Mouse (Mus musculus) heart, embryonic 11.5 days (tissue): Measurements from ENCODE around the gene Olfr557. TPM values are rescaled to one million over a fixed set of nuclear protein-coding genes. Genes with fewer than 3 reads are reported as not detected.
A peak's percentile ranks its signal among the peaks of the same experiment; 100 is the strongest.

Experiments
- ATAC-seq: fragments of 200-750 bp; cut with Nextera tagmentation; replicated peaks from 2 replicates; pipeline ENCODE4 v1.8.0; 2017; ENCODE audit warnings: moderate library complexity; ENCODE audit not compliant: insufficient number of reproducible peaks, low FRiP score, low TSS enrichment
- H3K27ac ChIP-seq: fragments of 300-500 bp; sonication (generic); 2 replicates; pipeline ENCODE4 v1.5.1; 2014; ENCODE audit warnings: mild to moderate bottlenecking, low read depth, low read length
- H3K27me3 ChIP-seq: fragments of 300-500 bp; sonication (generic); 2 replicates; pipeline ENCODE4 v1.6.1; 2014; ENCODE audit warnings: mild to moderate bottlenecking, low read length, mixed read lengths; ENCODE audit not compliant: control insufficient read depth, insufficient read depth
- H3K36me3 ChIP-seq: fragments of 300-500 bp; sonication (generic); 2 replicates; pipeline ENCODE4 v1.6.1; 2014; ENCODE audit warnings: mild to moderate bottlenecking, low read length, moderate library complexity, mixed read lengths; ENCODE audit not compliant: control insufficient read depth, insufficient read depth
- H3K4me1 ChIP-seq: fragments of 300-500 bp; sonication (generic); 2 replicates; pipeline ENCODE4 v1.6.1; 2014; ENCODE audit warnings: low read length; ENCODE audit not compliant: control insufficient read depth, insufficient read depth
- H3K4me2 ChIP-seq: fragments of 300-500 bp; sonication (generic); 2 replicates; pipeline ENCODE4 v1.6.1; 2014; ENCODE audit warnings: mild to moderate bottlenecking, moderate library complexity
- H3K4me3 ChIP-seq: fragments of 300-500 bp; sonication (generic); 2 replicates; pipeline ENCODE4 v1.5.1; 2014; ENCODE audit warnings: low read depth, low read length
- H3K9ac ChIP-seq: fragments of 300-500 bp; sonication (generic); 2 replicates; pipeline ENCODE4 v1.6.1; 2014; ENCODE audit warnings: mild to moderate bottlenecking, low read depth, low read length, moderate library complexity
- H3K9me3 ChIP-seq: fragments of 300-500 bp; sonication (generic); replicated peaks from 2 replicates; pipeline ENCODE4 v1.6.1; 2016; ENCODE audit warnings: low read length; ENCODE audit not compliant: control insufficient read depth
- WGBS: fragments of 180-500 bp; shearing (Covaris S2); extraction: QIAGEN DNeasy Blood & Tissue Kit; methylation state at CpG from one replicate; pipeline ENCODE4 v1.1.7; 2014; ENCODE audit not compliant: insufficient replicate concordance; 5-methylcytosine and 5-hydroxymethylcytosine counted together
- polyA plus RNA-seq: library from polyadenylated mRNA; unstranded; fragments of >200 nt; fragmentation: Nextera tagmentation; extraction: Ambion mirVana; gene quantifications from 2 replicates; pipeline ENCODE4 v1.2.1, GENCODE M21; 2014

Olfr557 gene
- polyA plus RNA-seq, 1 experiment from 2014 or later: not detected

GRCm38 (mm10) chr7:102701915-102702314 is 6.2 kb downstream of the Olfr557 start, which contains the start of gene Olfr558:
Gene Olfr558 (plus strand): TSS chr7:102702215.
- Histone ChIP-seq H3K9ac (no peak within 1 kb of the TSS), H3K27ac (no peak within 1 kb of the TSS), H3K4me2 (no peak within 1 kb of the TSS), H3K36me3 (no peaks in the 10 kb centered on the region), H3K4me1 (no peaks in the 10 kb centered on the region), H3K4me3 (no peak within 1 kb of the TSS), H3K27me3 (no peaks in the 10 kb centered on the region), H3K9me3 (no peaks in the 10 kb centered on the region)
- ATAC-seq: no peak

GRCm38 (mm10) chr7:102718970-102719369 is 23.3 kb downstream of the Olfr557 start, which contains the start of gene Olfr33:
Gene Olfr33 (minus strand): TSS chr7:102719070.
- 29% methylated on average over 1 of the region's 1 CpGs for WGBS
- H3K4me3 ChIP-seq: no peak within 1 kb of the TSS

GRCm38 (mm10) chr7:102727391-102727790 is 31.7 kb downstream of the Olfr557 start, which contains the start of gene Olfr559:
Gene Olfr559 (minus strand): TSS chr7:102727491.
- ATAC-seq: no peak
- Histone ChIP-seq H3K9ac (no peak within 1 kb of the TSS), H3K4me3 (no peak within 1 kb of the TSS), H3K36me3 (no peaks in the 10 kb centered on the region), H3K9me3 (no peaks in the 10 kb centered on the region), H3K27me3 (no peaks in the 10 kb centered on the region), H3K27ac (no peak within 1 kb of the TSS), H3K4me1 (no peaks in the 10 kb centered on the region), H3K4me2 (no peak within 1 kb of the TSS)

More at GRCm38 (mm10) chr7:102718970-102719369, 23.3 kb downstream of the Olfr557 start, which contains the start of gene Olfr33:
- no peak for ATAC-seq
- Histone ChIP-seq H3K4me2 (no peak within 1 kb of the TSS), H3K9ac (no peak within 1 kb of the TSS), H3K36me3 (no peaks in the 10 kb centered on the region), H3K27ac (no peak within 1 kb of the TSS), H3K9me3 (no peaks in the 10 kb centered on the region), H3K27me3 (no peaks in the 10 kb centered on the region), H3K4me1 (no peaks in the 10 kb centered on the region)

- Histone ChIP-seq H3K27ac (no peak overlapping the region), H3K27me3 (no peaks in the 10 kb centered on the region), H3K4me1 (no peaks in the 10 kb centered on the region), H3K36me3 (no peaks in the 10 kb centered on the region), H3K4me3 (no peak overlapping the region), H3K4me2 (no peak overlapping the region), H3K9ac (no peak overlapping the region), H3K9me3 (no peaks in the 10 kb centered on the region)
- ATAC-seq: 0 out of 2 replicates have a peak, but pooled peaks have one; percentile 22
- WGBS: 38% methylated on average over 1 of the region's 1 CpGs
Observed at GRCm38 (mm10) chr7:102733793-102734192, 38.1 kb downstream of the Olfr557 start.

GRCm38 (mm10) chr7:102737705-102738104 is 42.0 kb downstream of the Olfr557 start:
- ATAC-seq: no peak
- Histone ChIP-seq H3K27me3 (no peaks in the 10 kb centered on the region), H3K4me1 (no peaks in the 10 kb centered on the region), H3K27ac (no peak overlapping the region), H3K4me2 (no peak overlapping the region), H3K9ac (no peak overlapping the region), H3K9me3 (no peaks in the 10 kb centered on the region), H3K36me3 (no peaks in the 10 kb centered on the region), H3K4me3 (no peak overlapping the region)
- WGBS: 36% methylated on average over 2 of the region's 2 CpGs

Other genes starting within 250 kb of the Olfr557 start
- 1.0 TPM in 1 of 2 replicates, not detected in the other for gene Olfr543, start 214.2 kb upstream of the Olfr557 start, polyA plus RNA-seq
- 0.07 and 0.13 TPM in 2 replicates for gene Olfr544, start 207.6 kb upstream of the Olfr557 start, polyA plus RNA-seq
- gene Olfr545, start 196.3 kb upstream of the Olfr557 start, polyA plus RNA-seq: not detected in 2 replicates
- gene Olfr547, start 161.2 kb upstream of the Olfr557 start, polyA plus RNA-seq: not detected in 2 replicates
- not detected in 2 replicates for gene Olfr548-ps1, start 155.0 kb upstream of the Olfr557 start, polyA plus RNA-seq
- gene Olfr549, start 146.0 kb upstream of the Olfr557 start, polyA plus RNA-seq: not detected in 2 replicates
- gene Trim21, start 130.4 kb upstream of the Olfr557 start, polyA plus RNA-seq: 0.63 and 0.73 TPM in 2 replicates
- gene Olfr550, start 124.5 kb upstream of the Olfr557 start, polyA plus RNA-seq: not detected in 2 replicates
- not detected in 2 replicates for gene Olfr551, start 104.0 kb upstream of the Olfr557 start, polyA plus RNA-seq
- not detected in 2 replicates for gene Olfr552, start 98.1 kb upstream of the Olfr557 start, polyA plus RNA-seq
- gene Olfr553, start 77.7 kb upstream of the Olfr557 start, polyA plus RNA-seq: not detected in 2 replicates
- gene Olfr554, start 57.5 kb upstream of the Olfr557 start, polyA plus RNA-seq: not detected in 2 replicates
- gene Olfr555, start 37.1 kb upstream of the Olfr557 start, polyA plus RNA-seq: not detected in 2 replicates
- gene Olfr556, start 31.0 kb upstream of the Olfr557 start, polyA plus RNA-seq: not detected in 2 replicates
- gene Trim68, start 8.6 kb upstream of the Olfr557 start, polyA plus RNA-seq: 14.0 and 16.5 TPM in 2 replicates
- gene Olfr558, start 6.3 kb downstream of the Olfr557 start, polyA plus RNA-seq: not detected in 2 replicates
- gene Olfr33, start 23.2 kb downstream of the Olfr557 start, polyA plus RNA-seq: not detected in 2 replicates
- gene Olfr559, start 31.6 kb downstream of the Olfr557 start, polyA plus RNA-seq: not detected in 2 replicates
- gene Olfr560, start 63.5 kb downstream of the Olfr557 start, polyA plus RNA-seq: not detected in 2 replicates
- 0.10 TPM in 1 of 2 replicates, not detected in the other for gene Olfr78, start 63.6 kb downstream of the Olfr557 start, polyA plus RNA-seq
- gene Olfr561, start 75.3 kb downstream of the Olfr557 start, polyA plus RNA-seq: not detected in 2 replicates
- gene Olfr564, start 107.6 kb downstream of the Olfr557 start, polyA plus RNA-seq: not detected in 2 replicates
- not detected in 2 replicates for gene Olfr566, start 162.9 kb downstream of the Olfr557 start, polyA plus RNA-seq
- not detected in 2 replicates for gene Olfr568, start 181.2 kb downstream of the Olfr557 start, polyA plus RNA-seq
- not detected in 2 replicates for gene Olfr569, start 195.0 kb downstream of the Olfr557 start, polyA plus RNA-seq
- not detected in 2 replicates for gene Olfr570, start 198.7 kb downstream of the Olfr557 start, polyA plus RNA-seq
- gene Olfr571, start 221.6 kb downstream of the Olfr557 start, polyA plus RNA-seq: not detected in 2 replicates
- gene Olfr572, start 228.5 kb downstream of the Olfr557 start, polyA plus RNA-seq: not detected in 2 replicates
- gene Olfr573-ps1, start 246.7 kb downstream of the Olfr557 start, polyA plus RNA-seq: not detected in 2 replicates